Comparison of ENCODE assay signal across 8 mouse cellular contexts in the genomic region with DNA sequence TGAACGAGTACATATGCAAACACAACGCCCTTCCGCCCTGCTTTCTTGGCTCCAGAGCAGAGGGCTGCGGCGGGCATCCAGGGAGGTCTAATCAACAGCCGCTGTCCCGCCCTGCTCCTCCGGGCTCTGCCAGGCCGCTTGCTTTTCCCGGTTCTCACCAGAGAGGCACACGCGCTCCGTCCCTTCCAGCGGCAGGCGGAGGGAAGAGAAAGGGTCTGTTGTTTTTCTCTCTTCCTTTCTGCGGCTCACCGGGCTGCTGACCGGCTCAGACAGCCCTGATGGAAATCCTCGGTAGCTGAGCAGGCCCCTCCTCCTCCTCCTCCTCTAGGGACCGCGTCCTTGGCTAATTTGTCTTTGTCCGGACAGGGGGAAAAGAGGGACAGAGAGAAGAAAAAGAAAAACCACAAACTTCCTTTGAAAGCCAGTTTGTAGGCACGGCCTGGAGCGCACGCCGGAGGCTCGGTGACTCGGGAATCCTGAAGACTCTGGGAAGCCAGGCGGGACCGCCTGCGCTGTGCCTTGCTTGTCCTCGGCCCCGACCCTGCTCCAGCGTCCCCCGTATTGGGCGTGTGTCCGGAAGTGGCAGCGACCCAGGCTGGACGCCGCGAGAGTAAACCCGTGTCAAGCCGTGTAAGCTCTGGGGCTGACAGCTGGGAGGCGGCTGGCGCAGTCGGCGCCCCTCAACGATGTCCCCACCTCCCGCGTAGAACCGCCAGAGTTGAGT. TPM values are rescaled to one million over a fixed set of nuclear protein-coding genes. Genes with fewer than 3 reads are reported as not detected.
DNase-seq lines count a peak whose midpoint lies in the region; ATAC-seq and TF ChIP-seq lines count a peak whose summit lies in the region.

No protein-coding gene starts in this region.

- TF ChIP-seq CTCF in midbrain, postnatal 0 days (IDR thresholded peaks at IDR 0.05), result peak; percentile 55

- under 1% methylated on average over 51 of the region's 51 CpGs for WGBS in embryonic facial prominence, embryonic 10.5 days
- under 1% methylated on average over 48 of the region's 51 CpGs for WGBS in limb, embryonic 15.5 days
- WGBS in midbrain, postnatal 0 days, result under 1% methylated on average over 51 of the region's 51 CpGs

- peak; percentile 68 for ATAC-seq in limb, embryonic 15.5 days (ENCODE audit: insufficient number of reproducible peaks, low FRiP score, low TSS enrichment, low read depth)
- ATAC-seq in midbrain, postnatal 0 days (ENCODE audit: low FRiP score), result peak; percentile 55

- peak; percentile 72 for DNase-seq in layer of hippocampus, adult 11-12 months (ENCODE audit: low spot score)
- no peak for DNase-seq in layer of hippocampus, adult 9-10 months (ENCODE audit: low spot score)
- peak; percentile 88 for DNase-seq in embryonic facial prominence, embryonic 10.5 days (ENCODE audit: low spot score)
- peak; percentile 99 for DNase-seq in heart, adult 11 months
- peak; percentile 85 for DNase-seq in kidney, adult 18-20 months
- DNase-seq in midbrain, postnatal 0 days (ENCODE audit: low spot score), result peak; percentile 88
- peak; percentile 67 to 73 for DNase-seq in spleen, postnatal 14 days (ENCODE audit: low spot score in 2 of 2)

- H3K27me3 ChIP-seq in embryonic facial prominence, embryonic 10.5 days (replicated peaks; ENCODE audit: low read depth, poor library complexity, severe bottlenecking), result no peaks in the 10 kb centered on the region
- no peaks in the 10 kb centered on the region for H3K27me3 ChIP-seq in limb, embryonic 15.5 days
- H3K27me3 ChIP-seq in midbrain, postnatal 0 days (ENCODE audit: insufficient read depth, low read length), result no peaks in the 10 kb centered on the region

- H3K36me3 ChIP-seq in embryonic facial prominence, embryonic 10.5 days (replicated peaks), result peaks cover 11% of the 10 kb centered on the region
- peaks cover 7% of the 10 kb centered on the region for H3K36me3 ChIP-seq in limb, embryonic 15.5 days
- peaks cover 3% of the 10 kb centered on the region; the same call in 1 of the 2 replicates for H3K36me3 ChIP-seq in midbrain, postnatal 0 days (ENCODE audit: insufficient read depth, low read length)

- peak overlapping the region; percentile 80 for H3K4me3 ChIP-seq in embryonic facial prominence, embryonic 10.5 days
- peak overlapping the region; percentile 64 for H3K4me3 ChIP-seq in limb, embryonic 15.5 days
- H3K4me3 ChIP-seq in midbrain, postnatal 0 days (ENCODE audit: low read depth, low read length), result peak overlapping the region; percentile 73

- H3K27ac ChIP-seq in embryonic facial prominence, embryonic 10.5 days (replicated peaks), result peak overlapping the region; percentile 96
- H3K27ac ChIP-seq in limb, embryonic 15.5 days, result peak overlapping the region; percentile 94
- H3K27ac ChIP-seq in midbrain, postnatal 0 days (ENCODE audit: low read depth, low read length), result peak overlapping the region; percentile 87

- no peaks in the 10 kb centered on the region for H3K9me3 ChIP-seq in embryonic facial prominence, embryonic 10.5 days
- H3K9me3 ChIP-seq in limb, embryonic 15.5 days, result no peaks in the 10 kb centered on the region
- no peaks in the 10 kb centered on the region for H3K9me3 ChIP-seq in midbrain, postnatal 0 days (ENCODE audit: low read length)

- H3K9ac ChIP-seq in limb, embryonic 15.5 days, result peak overlapping the region; percentile 85
- H3K9ac ChIP-seq in midbrain, postnatal 0 days (replicated peaks; ENCODE audit: low read length, poor library complexity, severe bottlenecking), result peak overlapping the region; percentile 80

- H3K4me2 ChIP-seq in limb, embryonic 15.5 days, result peak overlapping the region; percentile 74
- H3K4me2 ChIP-seq in midbrain, postnatal 0 days (ENCODE audit: low read depth, low read length, poor library complexity, severe bottlenecking), result peak overlapping the region; percentile 93

- peaks cover 33% of the 10 kb centered on the region for H3K4me1 ChIP-seq in embryonic facial prominence, embryonic 10.5 days
- peaks cover 24% of the 10 kb centered on the region for H3K4me1 ChIP-seq in limb, embryonic 15.5 days
- H3K4me1 ChIP-seq in midbrain, postnatal 0 days (ENCODE audit: insufficient read depth, low read length), result peaks cover 9% of the 10 kb centered on the region; the same call in 1 of the 2 replicates

RNA-seq across cellular contexts. Expression of a gene that starts 1.2 kb away (rescaled TPM):
- polyA plus RNA-seq in embryonic facial prominence, embryonic 10.5 days (2016; fragmentation: Nextera tagmentation; extraction: Ambion mirVana), result 27.3 and 29.1 TPM in 2 replicates
- 22.7 and 31.6 TPM in 2 replicates for polyA plus RNA-seq in limb, embryonic 15.5 days (2015; fragmentation: Nextera tagmentation; extraction: Ambion mirVana)
- total RNA-seq in midbrain, postnatal 0 days (2014; rRNA removed), result 78.9 and 93.8 TPM in 2 replicates
- 77.3 and 84.0 TPM in 2 replicates for polyA plus RNA-seq in midbrain, postnatal 0 days (2015; fragmentation: Nextera tagmentation; extraction: Ambion mirVana)

RNA-seq across cellular contexts. Expression of a gene that starts 1.9 kb away (rescaled TPM):
- 36.3 and 37.1 TPM in 2 replicates for polyA plus RNA-seq in embryonic facial prominence, embryonic 10.5 days (2016; fragmentation: Nextera tagmentation; extraction: Ambion mirVana)
- 49.8 and 53.1 TPM in 2 replicates for polyA plus RNA-seq in limb, embryonic 15.5 days (2015; fragmentation: Nextera tagmentation; extraction: Ambion mirVana)
- total RNA-seq in midbrain, postnatal 0 days (2014; rRNA removed), result 36.5 and 37.1 TPM in 2 replicates
- polyA plus RNA-seq in midbrain, postnatal 0 days (2015; fragmentation: Nextera tagmentation; extraction: Ambion mirVana), result 34.8 and 36.5 TPM in 2 replicates

RNA-seq across cellular contexts. Expression of a gene that starts 23.9 kb away (rescaled TPM):
- 1.3 and 1.4 TPM in 2 replicates for polyA plus RNA-seq in embryonic facial prominence, embryonic 10.5 days (2016; fragmentation: Nextera tagmentation; extraction: Ambion mirVana)
- 12.5 and 15.1 TPM in 2 replicates for polyA plus RNA-seq in limb, embryonic 15.5 days (2015; fragmentation: Nextera tagmentation; extraction: Ambion mirVana)
- total RNA-seq in midbrain, postnatal 0 days (2014; rRNA removed), result 0.27 TPM in 1 of 2 replicates, not detected in the other
- polyA plus RNA-seq in midbrain, postnatal 0 days (2015; fragmentation: Nextera tagmentation; extraction: Ambion mirVana), result 0.32 TPM in 2 replicates

RNA-seq across cellular contexts. Expression of a gene that starts 31.6 kb away (rescaled TPM):
- polyA plus RNA-seq in embryonic facial prominence, embryonic 10.5 days (2016; fragmentation: Nextera tagmentation; extraction: Ambion mirVana), result 125 TPM in 2 replicates
- 154 and 157 TPM in 2 replicates for polyA plus RNA-seq in limb, embryonic 15.5 days (2015; fragmentation: Nextera tagmentation; extraction: Ambion mirVana)
- 58.5 and 62.7 TPM in 2 replicates for total RNA-seq in midbrain, postnatal 0 days (2014; rRNA removed)
- 82.5 and 83.9 TPM in 2 replicates for polyA plus RNA-seq in midbrain, postnatal 0 days (2015; fragmentation: Nextera tagmentation; extraction: Ambion mirVana)

RNA-seq across cellular contexts. Expression of a gene that starts 32.0 kb away (rescaled TPM):
- 0.99 and 2.0 TPM in 2 replicates for polyA plus RNA-seq in embryonic facial prominence, embryonic 10.5 days (2016; fragmentation: Nextera tagmentation; extraction: Ambion mirVana)
- polyA plus RNA-seq in limb, embryonic 15.5 days (2015; fragmentation: Nextera tagmentation; extraction: Ambion mirVana), result 15.6 and 17.2 TPM in 2 replicates
- not detected in 2 replicates for total RNA-seq in midbrain, postnatal 0 days (2014; rRNA removed)
- not detected in 2 replicates for polyA plus RNA-seq in midbrain, postnatal 0 days (2015; fragmentation: Nextera tagmentation; extraction: Ambion mirVana)
